Mouse (Mus musculus) ES-Bruce4 (cell line): ENCODE measurements around the gene Etfrf1. TPM values are rescaled to one million over a fixed set of nuclear protein-coding genes. Genes with fewer than 3 reads are reported as not detected.

Experiments
- H3K27ac ChIP-seq: 2 replicates; pipeline ENCODE4 v1.5.1; 2012; ENCODE audit warnings: low read length, inconsistent platforms; ENCODE audit not compliant: insufficient read depth
- H3K27me3 ChIP-seq: 2 replicates; pipeline ENCODE4 v1.6.1; 2012; ENCODE audit warnings: mild to moderate bottlenecking, low read length, inconsistent platforms; ENCODE audit not compliant: control insufficient read depth, poor library complexity, insufficient read depth, severe bottlenecking
- H3K36me3 ChIP-seq: 2 replicates; pipeline ENCODE4 v1.6.1; 2012; ENCODE audit warnings: inconsistent platforms, mild to moderate bottlenecking, low read length, moderate library complexity; ENCODE audit not compliant: control insufficient read depth, poor library complexity, insufficient read depth, severe bottlenecking
- H3K4me1 ChIP-seq: one replicate; pipeline ENCODE4 v1.8.1; 2011; ENCODE audit warnings: low read length; ENCODE audit not compliant: control insufficient read depth, insufficient read depth
- H3K4me3 ChIP-seq: 2 replicates; pipeline ENCODE4 v1.5.1; 2011; ENCODE audit warnings: low read depth, mild to moderate bottlenecking, low read length
- H3K9ac ChIP-seq: 2 replicates; pipeline ENCODE4 v1.6.1; 2012; ENCODE audit warnings: low read depth, mild to moderate bottlenecking, inconsistent platforms; ENCODE audit not compliant: poor library complexity, severe bottlenecking
- H3K9me3 ChIP-seq: replicated peaks from 2 replicates; pipeline ENCODE4 v1.6.1; 2012; ENCODE audit warnings: mild to moderate bottlenecking, low read length, inconsistent platforms; ENCODE audit not compliant: control insufficient read depth, poor library complexity, insufficient read depth, severe bottlenecking
- CTCF ChIP-seq: IDR thresholded peaks from one replicate; pipeline ENCODE4 v1.8.1; 2011; ENCODE audit warnings: low read depth, low read length
- EP300 ChIP-seq: IDR thresholded peaks from 2 replicates; pipeline ENCODE4 v1.6.1; 2011; ENCODE audit warnings: low read depth, low read length; ENCODE audit not compliant: insufficient read depth
- POLR2A ChIP-seq: IDR thresholded peaks from one replicate; pipeline ENCODE4 v1.8.1; 2011; ENCODE audit warnings: low read length; ENCODE audit not compliant: insufficient read depth
- polyA plus RNA-seq: library from polyadenylated mRNA; stranded (reverse); fragments of >200 nt; gene quantifications from 2 replicates; pipeline ENCODE4 v1.2.4, GENCODE M21; 2011; ENCODE audit warnings: low read depth; ENCODE audit not compliant: missing spikeins, insufficient read depth, insufficient read length

Gene Etfrf1
- polyA plus RNA-seq, 1 experiment, result 24.6 TPM

DNA sequence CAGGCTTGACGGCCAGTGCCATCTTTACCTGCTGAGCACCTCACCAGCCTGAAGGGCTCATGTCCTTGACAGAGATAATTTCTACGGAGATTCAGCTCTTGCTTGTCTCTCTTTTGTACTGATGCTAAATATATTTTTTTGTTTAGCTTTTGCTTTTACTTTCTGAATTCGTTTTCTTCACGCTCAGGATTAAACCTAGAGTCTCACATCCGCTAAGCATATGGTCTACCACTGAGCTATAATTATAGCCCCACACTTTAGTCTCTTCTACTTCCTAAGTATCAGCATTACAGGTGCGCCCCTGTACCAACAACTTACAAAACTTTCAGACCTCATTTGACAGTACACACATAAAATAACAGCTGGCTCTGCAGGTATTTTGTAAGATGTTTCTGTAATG is 24.4 kb downstream of the Etfrf1 start:
- TF ChIP-seq CTCF (no peak), POLR2A (no peak), EP300 (no peak)
- Histone ChIP-seq H3K27ac (no peak overlapping the region), H3K36me3 (peaks cover 14% of the 10 kb centered on the region)

DNA sequence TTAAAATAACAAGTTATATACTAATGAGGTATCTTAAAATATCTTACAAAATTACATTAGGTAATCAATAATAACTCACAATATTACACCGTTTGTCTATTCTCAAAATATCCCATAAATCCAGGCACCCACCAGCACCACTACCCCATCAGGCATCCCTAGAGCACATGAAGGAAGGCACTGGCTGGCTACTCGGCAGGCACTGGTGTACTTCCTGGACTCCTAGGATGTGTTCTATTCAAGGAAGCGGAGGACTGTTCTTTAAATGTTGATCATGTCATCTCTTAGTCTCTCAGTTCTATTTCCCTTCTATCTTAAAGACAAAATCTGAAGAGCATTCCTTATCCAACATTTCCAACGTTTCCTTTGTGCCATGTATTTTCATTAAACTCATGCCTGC is 26.2 kb downstream of the Etfrf1 start:
- H3K27me3 ChIP-seq, result no peaks in the 10 kb centered on the region
- H3K9ac ChIP-seq, result no peak overlapping the region
- no peaks in the 10 kb centered on the region for H3K4me1 ChIP-seq
- no peaks in the 10 kb centered on the region for H3K9me3 ChIP-seq
- no peak for TF ChIP-seq POLR2A
- no peak for TF ChIP-seq CTCF
- TF ChIP-seq EP300, result no peak
- no peak overlapping the region for H3K27ac ChIP-seq
- H3K4me3 ChIP-seq, result no peak overlapping the region
- peaks cover 12% of the 10 kb centered on the region for H3K36me3 ChIP-seq

More for the DNA sequence above, 24.4 kb downstream of the Etfrf1 start:
- Histone ChIP-seq H3K9me3 (no peaks in the 10 kb centered on the region), H3K9ac (no peak overlapping the region), H3K27me3 (no peaks in the 10 kb centered on the region), H3K4me3 (no peak overlapping the region), H3K4me1 (no peaks in the 10 kb centered on the region)

DNA sequence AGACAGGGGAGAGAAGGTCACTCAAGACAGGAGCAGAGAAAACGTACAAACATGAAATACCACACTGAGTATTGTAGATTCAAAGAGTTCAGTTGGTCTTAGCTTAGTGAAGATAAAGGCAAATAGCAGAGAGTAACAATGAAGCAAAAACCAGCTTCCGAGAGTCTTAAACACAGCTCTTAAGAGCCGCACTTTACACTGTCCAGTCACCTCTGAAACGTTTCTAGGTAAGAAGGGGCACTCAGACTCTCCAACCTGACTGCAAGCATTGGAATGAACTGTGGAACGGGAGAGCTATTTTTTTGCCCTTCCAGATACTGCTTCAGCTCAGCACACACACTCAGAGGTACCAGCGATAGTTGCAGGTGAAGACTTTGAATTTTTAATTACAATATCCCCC is 29.4 kb downstream of the Etfrf1 start:
- no peaks in the 10 kb centered on the region for H3K27me3 ChIP-seq
- H3K9me3 ChIP-seq, result no peaks in the 10 kb centered on the region
- no peak overlapping the region for H3K4me3 ChIP-seq
- H3K27ac ChIP-seq, result no peak overlapping the region
- peaks cover 19% of the 10 kb centered on the region for H3K36me3 ChIP-seq
- no peaks in the 10 kb centered on the region for H3K4me1 ChIP-seq
- TF ChIP-seq CTCF, result no peak
- H3K9ac ChIP-seq, result no peak overlapping the region

DNA sequence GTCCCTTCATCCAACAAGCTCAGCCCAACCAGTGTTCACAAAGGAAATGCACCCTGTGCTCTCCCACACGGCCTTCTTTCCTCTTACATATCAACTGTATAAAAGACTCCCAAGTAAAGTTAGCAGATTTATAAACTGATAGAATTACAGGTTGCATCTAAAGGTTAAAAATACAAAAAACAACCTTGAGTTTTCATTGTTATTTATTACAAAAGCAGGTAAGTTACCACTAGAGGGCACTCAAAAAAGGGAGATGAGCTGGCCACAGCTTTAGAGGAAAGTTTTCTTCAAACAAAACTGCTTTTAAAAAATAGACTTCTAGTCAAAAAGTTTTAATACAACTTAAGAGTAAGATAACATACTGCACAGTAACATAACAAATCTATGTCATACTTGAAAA is 31.6 kb downstream of the Etfrf1 start:
- H3K36me3 ChIP-seq, result peaks cover 30% of the 10 kb centered on the region
- no peaks in the 10 kb centered on the region for H3K9me3 ChIP-seq
- TF ChIP-seq POLR2A, result no peak
- no peak for TF ChIP-seq EP300
- TF ChIP-seq CTCF, result no peak
- H3K4me1 ChIP-seq, result no peaks in the 10 kb centered on the region
- no peaks in the 10 kb centered on the region for H3K27me3 ChIP-seq
- H3K4me3 ChIP-seq, result no peak overlapping the region
- H3K27ac ChIP-seq, result no peak overlapping the region
- H3K9ac ChIP-seq, result no peak overlapping the region

DNA sequence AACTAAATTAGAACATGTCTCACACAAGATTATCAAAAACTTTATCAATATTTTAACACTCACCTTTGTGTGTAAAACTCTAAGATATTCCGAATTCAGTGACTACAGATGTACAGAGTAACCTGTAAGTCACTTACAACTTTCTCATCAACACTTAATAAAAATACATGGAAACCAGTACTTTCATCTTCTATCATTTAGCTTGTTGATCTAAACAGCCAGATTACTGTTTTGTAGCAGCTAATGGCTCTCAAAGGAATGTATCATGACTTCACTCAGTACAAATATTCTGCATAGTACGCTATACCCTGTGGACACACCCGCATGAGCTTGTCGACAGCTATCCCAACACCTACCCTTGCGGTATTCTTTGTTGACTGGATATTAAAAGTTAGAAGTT is 35.9 kb downstream of the Etfrf1 start:
- no peaks in the 10 kb centered on the region for H3K9me3 ChIP-seq

DNA sequence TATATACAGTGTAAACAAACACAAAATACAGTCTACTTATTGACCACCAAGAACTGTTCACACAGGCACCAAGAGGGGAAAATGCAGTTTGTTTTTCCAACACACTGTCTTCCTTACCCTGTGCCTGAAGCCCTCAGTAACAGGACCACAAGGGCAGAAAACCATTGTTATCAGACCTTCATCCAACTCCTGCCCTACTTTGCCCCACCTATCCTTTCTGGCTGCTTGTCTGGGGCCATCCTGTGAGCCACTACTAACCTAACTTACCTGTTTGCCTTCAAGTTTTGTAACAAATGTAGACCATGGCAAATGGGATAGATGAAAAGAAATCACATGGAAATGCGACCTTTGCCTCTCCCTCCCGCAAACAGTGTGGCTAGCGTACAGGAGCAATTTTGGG is 37.0 kb downstream of the Etfrf1 start:
- 0 out of 2 replicates have a peak overlapping the region, but pooled peaks have one; percentile 52 for H3K27ac ChIP-seq
- H3K4me3 ChIP-seq, result peak overlapping the region; percentile 48
- peaks cover 20% of the 10 kb centered on the region for H3K36me3 ChIP-seq
- no peaks in the 10 kb centered on the region; the same call in 1 of the 2 replicates for H3K27me3 ChIP-seq
- peak overlapping the region; percentile 34; the same call in 1 of the 2 replicates for H3K9ac ChIP-seq
- TF ChIP-seq POLR2A (no peak), CTCF (no peak), EP300 (no peak)
- H3K4me1 ChIP-seq, result no peaks in the 10 kb centered on the region
- no peaks in the 10 kb centered on the region for H3K9me3 ChIP-seq

More for the DNA sequence above, 35.9 kb downstream of the Etfrf1 start:
- Histone ChIP-seq H3K27ac (no peak overlapping the region), H3K27me3 (no peaks in the 10 kb centered on the region; the same call in 1 of the 2 replicates), H3K4me3 (no peak overlapping the region), H3K36me3 (peaks cover 20% of the 10 kb centered on the region), H3K4me1 (no peaks in the 10 kb centered on the region), H3K9ac (no peak overlapping the region)
- TF ChIP-seq EP300, result no peak
